Comparison of ENCODE assay signal across 18 mouse cellular contexts in genomic region chr16:18186798-18187197, GRCm38 (mm10). TPM values are rescaled to one million over a fixed set of nuclear protein-coding genes. Genes with fewer than 3 reads are reported as not detected.
A peak's percentile ranks its signal among the peaks of the same experiment; 100 is the strongest.
DNase-seq lines count a peak whose midpoint lies in the region; ATAC-seq lines count a peak whose summit lies in the region.
"Had no signal": no experiment of that assay in that cellular context is flagged by ENCODE, and none has a peak within 500 bp of the region (broad histone marks: within the 10 kb centered on the region; RNA-seq: fewer than 3 reads in every experiment).

No protein-coding gene starts in this region.

- no peak overlapping the region for H3K4me2 ChIP-seq in heart, embryonic 12.5 days
- no peak overlapping the region for H3K4me2 ChIP-seq in kidney, embryonic 16.5 days (replicated peaks; ENCODE audit: low read depth, low read length)
- H3K4me2 ChIP-seq in neural tube, embryonic 15.5 days: no peak overlapping the region
- H3K4me2 ChIP-seq: embryonic facial prominence, embryonic 12.5 days; liver, embryonic 11.5 days; lung, embryonic 14.5 days had no signal

- peaks cover 23% of the 10 kb centered on the region for H3K4me1 ChIP-seq in heart, embryonic 12.5 days (replicated peaks)
- H3K4me1 ChIP-seq in kidney, embryonic 16.5 days (ENCODE audit: insufficient read depth, low read length): peaks cover 22% of the 10 kb centered on the region
- peaks cover 62% of the 10 kb centered on the region for H3K4me1 ChIP-seq in limb, embryonic 10.5 days
- peaks cover 19% of the 10 kb centered on the region for H3K4me1 ChIP-seq in neural tube, embryonic 15.5 days
- H3K4me1 ChIP-seq: embryonic facial prominence, embryonic 12.5 days had no signal

- H3K27me3 ChIP-seq in heart, embryonic 12.5 days (replicated peaks): no peaks in the 10 kb centered on the region
- H3K27me3 ChIP-seq in kidney, embryonic 16.5 days (ENCODE audit: insufficient read depth, low read length): peaks cover 5% of the 10 kb centered on the region; the same call in 1 of the 2 replicates
- H3K27me3 ChIP-seq in limb, embryonic 10.5 days (ENCODE audit: low read depth, poor library complexity, severe bottlenecking): peaks cover 28% of the 10 kb centered on the region
- no peaks in the 10 kb centered on the region for H3K27me3 ChIP-seq in neural tube, embryonic 15.5 days (replicated peaks)
- H3K27me3 ChIP-seq: embryonic facial prominence, embryonic 12.5 days had no signal

- no peak for DNase-seq in heart, adult 11 months
- DNase-seq in kidney, adult 9 months: no peak
- no peak for DNase-seq in limb, embryonic 10.5 days (ENCODE audit: low spot score)
- no peak for DNase-seq in layer of hippocampus, adult 18-20 months (ENCODE audit: low spot score in 2 of 2)
- DNase-seq: cerebellum, adult 11 months; kidney, adult 8-10 months; lung, embryonic 14.5 days; thymus, postnatal 14 days had no signal

- whole genome bisulfite sequencing in heart, embryonic 12.5 days: 42% methylated on average over 4 of the region's 4 CpGs
- 53% methylated on average over 4 of the region's 4 CpGs for WGBS in kidney, embryonic 16.5 days
- WGBS in limb, embryonic 10.5 days: 89% methylated on average over 4 of the region's 4 CpGs
- 83% methylated on average over 4 of the region's 4 CpGs for WGBS in neural tube, embryonic 15.5 days

- H3K9me3 ChIP-seq in heart, embryonic 12.5 days (replicated peaks): peaks cover 8% of the 10 kb centered on the region; the same call in 1 of the 2 replicates
- H3K9me3 ChIP-seq in kidney, embryonic 16.5 days (ENCODE audit: low read length): 0 out of 2 replicates have a peak, but pooled peaks cover 5% of the 10 kb centered on the region
- H3K9me3 ChIP-seq in limb, embryonic 10.5 days (replicated peaks): no peaks in the 10 kb centered on the region
- no peaks in the 10 kb centered on the region for H3K9me3 ChIP-seq in neural tube, embryonic 15.5 days (replicated peaks)
- H3K9me3 ChIP-seq: embryonic facial prominence, embryonic 12.5 days had no signal

- no peaks in the 10 kb centered on the region for H3K36me3 ChIP-seq in heart, embryonic 12.5 days
- no peaks in the 10 kb centered on the region for H3K36me3 ChIP-seq in kidney, embryonic 16.5 days (ENCODE audit: insufficient read depth, low read length)
- no peaks in the 10 kb centered on the region for H3K36me3 ChIP-seq in limb, embryonic 10.5 days
- H3K36me3 ChIP-seq in neural tube, embryonic 15.5 days: no peaks in the 10 kb centered on the region
- H3K36me3 ChIP-seq: embryonic facial prominence, embryonic 12.5 days had no signal

- H3K27ac ChIP-seq in heart, embryonic 12.5 days (ENCODE audit: poor library complexity, severe bottlenecking): peak overlapping the region; percentile 53
- H3K27ac ChIP-seq in kidney, embryonic 16.5 days (ENCODE audit: low read length): 0 out of 2 replicates have a peak overlapping the region, but pooled peaks have one; percentile 11
- H3K27ac ChIP-seq in limb, embryonic 10.5 days: peak overlapping the region; percentile 85
- 0 out of 2 replicates have a peak overlapping the region, but pooled peaks have one; percentile 15 for H3K27ac ChIP-seq in neural tube, embryonic 15.5 days (replicated peaks)
- H3K27ac ChIP-seq: embryonic facial prominence, embryonic 12.5 days; stomach, postnatal 0 days had no signal

- no peak for ATAC-seq in heart, embryonic 12.5 days (ENCODE audit: insufficient number of reproducible peaks, low FRiP score)
- no peak for ATAC-seq in kidney, embryonic 16.5 days (ENCODE audit: low FRiP score, low TSS enrichment)
- ATAC-seq in neural tube, embryonic 15.5 days (ENCODE audit: low FRiP score): no peak

- no peak overlapping the region for H3K4me3 ChIP-seq in heart, embryonic 12.5 days
- H3K4me3 ChIP-seq in kidney, embryonic 16.5 days (ENCODE audit: low read length): no peak overlapping the region
- H3K4me3 ChIP-seq in limb, embryonic 10.5 days: no peak overlapping the region
- no peak overlapping the region for H3K4me3 ChIP-seq in neural tube, embryonic 15.5 days (replicated peaks)
- H3K4me3 ChIP-seq: embryonic facial prominence, embryonic 12.5 days had no signal

- no peak overlapping the region for H3K9ac ChIP-seq in heart, embryonic 12.5 days
- H3K9ac ChIP-seq in kidney, embryonic 16.5 days (replicated peaks; ENCODE audit: low read length): no peak overlapping the region
- H3K9ac ChIP-seq in neural tube, embryonic 15.5 days (replicated peaks): no peak overlapping the region
- H3K9ac ChIP-seq: embryonic facial prominence, embryonic 12.5 days; lung, embryonic 14.5 days had no signal

RNA-seq across cellular contexts. Expression of gene Ccdc188, which starts 30.9 kb away (rescaled TPM):
- polyA plus RNA-seq in heart, embryonic 12.5 days (2016; fragmentation: Nextera tagmentation; extraction: Ambion mirVana): 0.14 and 0.15 TPM in 2 replicates
- not detected in 2 replicates for polyA plus RNA-seq in kidney, embryonic 16.5 days (2015; fragmentation: Nextera tagmentation; extraction: Ambion mirVana)
- polyA plus RNA-seq in limb, embryonic 10.5 days (2016; fragmentation: Nextera tagmentation; extraction: Ambion mirVana): not detected in 2 replicates
- polyA plus RNA-seq in neural tube, embryonic 15.5 days (2015; fragmentation: Nextera tagmentation; extraction: Ambion mirVana): not detected in 2 replicates
- not detected for total RNA-seq in layer of hippocampus, adult 18-20 months (2021)
- total RNA-seq: common myeloid progenitor, adult 5-6 weeks; gastrocnemius, postnatal 4 days; left cerebral cortex, adult 8-10 months had no signal
- polyA plus RNA-seq: embryonic facial prominence, embryonic 12.5 days; hindbrain, embryonic 11.5 days; liver, embryonic 11.5 days; lung, embryonic 14.5 days; stomach, postnatal 0 days had no signal

RNA-seq across cellular contexts. Expression of gene Zdhhc8, which starts 48.1 kb away (rescaled TPM):
- polyA plus RNA-seq in heart, embryonic 12.5 days (2016; fragmentation: Nextera tagmentation; extraction: Ambion mirVana): 29.5 and 33.0 TPM in 2 replicates
- polyA plus RNA-seq in kidney, embryonic 16.5 days (2015; fragmentation: Nextera tagmentation; extraction: Ambion mirVana): 8.9 and 11.6 TPM in 2 replicates
- polyA plus RNA-seq in limb, embryonic 10.5 days (2016; fragmentation: Nextera tagmentation; extraction: Ambion mirVana): 14.1 and 16.7 TPM in 2 replicates
- 16.9 and 19.2 TPM in 2 replicates for polyA plus RNA-seq in neural tube, embryonic 15.5 days (2015; fragmentation: Nextera tagmentation; extraction: Ambion mirVana)
- total RNA-seq in layer of hippocampus, adult 18-20 months (2021): 10 to 100 TPM; 69.4 to 75.9 TPM

RNA-seq across cellular contexts. Expression of gene Rtn4r, which starts 59.4 kb away (rescaled TPM):
- 0.40 and 0.44 TPM in 2 replicates for polyA plus RNA-seq in heart, embryonic 12.5 days (2016; fragmentation: Nextera tagmentation; extraction: Ambion mirVana)
- 1.0 and 3.4 TPM in 2 replicates for polyA plus RNA-seq in kidney, embryonic 16.5 days (2015; fragmentation: Nextera tagmentation; extraction: Ambion mirVana)
- 1.3 and 3.8 TPM in 2 replicates for polyA plus RNA-seq in limb, embryonic 10.5 days (2016; fragmentation: Nextera tagmentation; extraction: Ambion mirVana)
- 26.5 and 28.7 TPM in 2 replicates for polyA plus RNA-seq in neural tube, embryonic 15.5 days (2015; fragmentation: Nextera tagmentation; extraction: Ambion mirVana)
- 100 to 1,000 TPM; 108 to 117 TPM for total RNA-seq in layer of hippocampus, adult 18-20 months (2021)

Comparison
In these comparisons a context has a peak if more than half of its experiments do, and no peak if none do; other contexts are left out.
1. H3K27ac ChIP-seq: peak in every context shown above with its lines; median percentile 85 in limb, embryonic 10.5 days; 53 in heart, embryonic 12.5 days; 15 in neural tube, embryonic 15.5 days; 11 in kidney, embryonic 16.5 days.